Mouse (Mus musculus) forebrain, embryonic 14.5 days (tissue): ENCODE measurements at regions not wholly inside any gene's neighbourhood (a gene's known extent, or its start where the extent isn't known, plus 50 kb on each side); places are given as distances from the start of the nearest gene placed in this dataset.

ENCODE experiments used
- ATAC-seq: fragments of 200-750 bp; cut with Nextera tagmentation; 2 replicates; pipeline ENCODE4 v1.8.0; 2017; ENCODE audit warnings: mild to moderate bottlenecking, moderate library complexity
- DNase-seq: peaks from one replicate; pipeline ENCODE4 v3.0.0-alpha.2; 2015; ENCODE audit warnings: low spot score
- H3K27ac ChIP-seq: fragments of 300-500 bp; sonication (generic); 2 replicates; pipeline ENCODE4 v1.5.1; 2014; ENCODE audit warnings: low read depth, mild to moderate bottlenecking, control low read depth, low read length, moderate library complexity
- H3K27me3 ChIP-seq: fragments of 300-500 bp; sonication (generic); replicated peaks from 2 replicates; pipeline ENCODE4 v1.6.1; 2014; ENCODE audit warnings: low read length, control low read depth, mixed read lengths; ENCODE audit not compliant: control insufficient read depth, insufficient read depth
- H3K36me3 ChIP-seq: fragments of 300-500 bp; sonication (generic); 2 replicates; pipeline ENCODE4 v1.6.1; 2014; ENCODE audit warnings: low read length, control low read depth; ENCODE audit not compliant: control insufficient read depth, insufficient read depth
- H3K4me1 ChIP-seq: fragments of 300-500 bp; sonication (generic); 2 replicates; pipeline ENCODE4 v1.6.1; 2014; ENCODE audit warnings: antibody characterized with exemption, low read length, control low read depth; ENCODE audit not compliant: control insufficient read depth, insufficient read depth
- H3K4me2 ChIP-seq: fragments of 300-500 bp; sonication (generic); 2 replicates; pipeline ENCODE4 v1.6.1; 2014; ENCODE audit warnings: mild to moderate bottlenecking, control low read depth, low read length
- H3K4me3 ChIP-seq: fragments of 300-500 bp; sonication (generic); 2 replicates; pipeline ENCODE4 v1.5.1; 2014; ENCODE audit warnings: low read depth, low read length, control low read depth
- H3K9ac ChIP-seq: fragments of 300-500 bp; sonication (generic); 2 replicates; pipeline ENCODE4 v1.6.1; 2014; ENCODE audit warnings: mild to moderate bottlenecking, low read length, control low read depth, moderate library complexity
- H3K9me3 ChIP-seq: fragments of 300-500 bp; sonication (generic); replicated peaks from 2 replicates; pipeline ENCODE4 v1.6.1; 2016; ENCODE audit warnings: low read length, control low read depth, mixed read lengths; ENCODE audit not compliant: control insufficient read depth
- WGBS: fragments of 180-500 bp; shearing (Covaris S2); extraction: QIAGEN DNeasy Blood & Tissue Kit; methylation state at CpG from one replicate; pipeline ENCODE4 v1.1.7; 2014; 5-methylcytosine and 5-hydroxymethylcytosine counted together

GRCm38 (mm10) chr7:75923951-75924467, 75.9 kb downstream of the Klhl25 start:
- no peaks in the 10 kb centered on the region; the same call in 1 of the 2 replicates for H3K9me3 ChIP-seq
- H3K4me1 ChIP-seq = no peaks in the 10 kb centered on the region
- H3K9ac ChIP-seq = no peak overlapping the region
- 86% methylated on average over 3 of the region's 3 CpGs for WGBS
- no peak overlapping the region for H3K4me2 ChIP-seq
- H3K27me3 ChIP-seq = no peaks in the 10 kb centered on the region
- H3K27ac ChIP-seq = no peak overlapping the region
- no peaks in the 10 kb centered on the region for H3K36me3 ChIP-seq
- DNase-seq (no peak), ATAC-seq (no peak)
- H3K4me3 ChIP-seq = no peak overlapping the region

GRCm38 (mm10) chr7:75927537-75927936, 79.4 kb downstream of the Klhl25 start:
- 0 out of 2 replicates have a peak overlapping the region, but pooled peaks have one; percentile 22 for H3K27ac ChIP-seq
- no peak overlapping the region for H3K9ac ChIP-seq
- DNase-seq = peak; percentile 87
- H3K9me3 ChIP-seq = peaks cover 5% of the 10 kb centered on the region
- no peak overlapping the region for H3K4me3 ChIP-seq
- no peaks in the 10 kb centered on the region for H3K4me1 ChIP-seq
- 32% methylated on average over 4 of the region's 4 CpGs for WGBS
- H3K4me2 ChIP-seq = no peak overlapping the region
- ATAC-seq = peak; percentile 88
- H3K27me3 ChIP-seq = no peaks in the 10 kb centered on the region
- no peaks in the 10 kb centered on the region for H3K36me3 ChIP-seq

GRCm38 (mm10) chr7:75943844-75944243, 95.7 kb downstream of the Klhl25 start:
- no peak for DNase-seq

DNA sequence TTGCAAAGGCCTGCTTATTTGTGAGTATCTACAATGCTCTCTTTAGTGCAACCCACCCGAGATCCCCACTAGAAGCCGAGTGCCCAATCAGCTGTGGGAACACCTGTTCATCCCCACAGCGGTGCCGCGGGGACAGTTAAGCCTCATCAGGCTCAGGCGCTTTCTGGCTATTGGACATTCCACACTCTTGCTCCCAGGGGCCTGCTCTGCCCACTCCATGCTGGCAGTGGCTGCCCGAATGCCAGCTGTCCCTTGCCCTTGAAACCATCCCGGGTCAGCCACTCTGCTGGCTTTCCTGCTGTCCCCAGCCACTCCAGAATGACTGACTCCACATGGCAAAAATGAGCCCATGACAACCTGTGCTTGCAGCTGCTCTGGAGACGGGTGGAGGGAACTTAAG, 107.6 kb downstream of the Klhl25 start:
- no peak overlapping the region for H3K4me3 ChIP-seq
- no peaks in the 10 kb centered on the region for H3K27me3 ChIP-seq
- 68% methylated on average over 9 of the region's 9 CpGs for WGBS
- H3K27ac ChIP-seq = no peak overlapping the region
- H3K4me1 ChIP-seq = no peaks in the 10 kb centered on the region
- peak; percentile 31 for DNase-seq
- no peaks in the 10 kb centered on the region for H3K36me3 ChIP-seq
- peak; percentile 34 for ATAC-seq
- H3K4me2 ChIP-seq = no peak overlapping the region
- H3K9me3 ChIP-seq = no peaks in the 10 kb centered on the region
- H3K9ac ChIP-seq = no peak overlapping the region

More at GRCm38 (mm10) chr7:75943844-75944243, 95.7 kb downstream of the Klhl25 start:
- Histone ChIP-seq H3K36me3 (no peaks in the 10 kb centered on the region), H3K9me3 (no peaks in the 10 kb centered on the region), H3K9ac (no peak overlapping the region), H3K4me3 (no peak overlapping the region), H3K27me3 (no peaks in the 10 kb centered on the region), H3K27ac (no peak overlapping the region), H3K4me2 (no peak overlapping the region), H3K4me1 (no peaks in the 10 kb centered on the region)
- WGBS = 31% methylated on average over 3 of the region's 3 CpGs
- no peak for ATAC-seq

- H3K27me3 ChIP-seq = no peaks in the 10 kb centered on the region
- no peaks in the 10 kb centered on the region for H3K9me3 ChIP-seq
- H3K9ac ChIP-seq = no peak overlapping the region
- H3K27ac ChIP-seq = no peak overlapping the region
- no peaks in the 10 kb centered on the region for H3K36me3 ChIP-seq
- H3K4me2 ChIP-seq = no peak overlapping the region
- H3K4me1 ChIP-seq = no peaks in the 10 kb centered on the region
- WGBS = 88% methylated on average over 5 of the region's 5 CpGs
- DNase-seq (no peak), ATAC-seq (no peak)
- no peak overlapping the region for H3K4me3 ChIP-seq
Observed at GRCm38 (mm10) chr7:75957366-75957765, 109.3 kb downstream of the Klhl25 start.

GRCm38 (mm10) chr7:75959903-75960620, 112.0 kb downstream of the Klhl25 start:
- no peaks in the 10 kb centered on the region for H3K36me3 ChIP-seq
- ATAC-seq = no peak
- WGBS = 83% methylated on average over 14 of the region's 14 CpGs
- H3K9ac ChIP-seq = no peak overlapping the region
- no peaks in the 10 kb centered on the region for H3K27me3 ChIP-seq
- DNase-seq = peak; percentile 39
- no peaks in the 10 kb centered on the region for H3K4me1 ChIP-seq
- H3K4me3 ChIP-seq = no peak overlapping the region
- no peak overlapping the region for H3K4me2 ChIP-seq
- no peak overlapping the region for H3K27ac ChIP-seq
- no peaks in the 10 kb centered on the region for H3K9me3 ChIP-seq

DNA sequence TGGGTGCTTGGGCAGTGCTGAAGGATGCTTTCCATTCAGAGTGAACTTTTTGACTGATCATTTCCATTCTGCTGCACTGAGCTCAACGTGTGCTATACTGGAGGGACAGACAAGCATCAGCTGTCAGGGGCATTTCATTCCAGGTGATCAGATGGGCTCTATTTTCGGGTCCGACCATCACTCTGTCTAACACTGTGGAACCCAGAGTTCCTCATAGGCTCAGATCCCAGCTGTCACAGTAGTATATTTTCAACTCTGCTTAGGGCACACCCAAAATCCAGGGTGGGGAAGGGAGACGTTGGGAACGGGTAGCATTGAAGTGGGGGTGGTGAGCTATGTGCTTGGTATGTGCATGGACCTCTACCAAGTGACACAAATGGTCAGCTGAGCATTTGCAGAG, 120.1 kb downstream of the Klhl25 start:
- no peaks in the 10 kb centered on the region for H3K27me3 ChIP-seq
- no peak overlapping the region for H3K9ac ChIP-seq
- H3K9me3 ChIP-seq = no peaks in the 10 kb centered on the region
- H3K4me2 ChIP-seq = no peak overlapping the region
- ATAC-seq (no peak), DNase-seq (no peak)
- no peaks in the 10 kb centered on the region for H3K36me3 ChIP-seq
- WGBS = 91% methylated on average over 5 of the region's 5 CpGs
- no peak overlapping the region for H3K27ac ChIP-seq
- H3K4me1 ChIP-seq = no peaks in the 10 kb centered on the region
- no peak overlapping the region for H3K4me3 ChIP-seq

DNA sequence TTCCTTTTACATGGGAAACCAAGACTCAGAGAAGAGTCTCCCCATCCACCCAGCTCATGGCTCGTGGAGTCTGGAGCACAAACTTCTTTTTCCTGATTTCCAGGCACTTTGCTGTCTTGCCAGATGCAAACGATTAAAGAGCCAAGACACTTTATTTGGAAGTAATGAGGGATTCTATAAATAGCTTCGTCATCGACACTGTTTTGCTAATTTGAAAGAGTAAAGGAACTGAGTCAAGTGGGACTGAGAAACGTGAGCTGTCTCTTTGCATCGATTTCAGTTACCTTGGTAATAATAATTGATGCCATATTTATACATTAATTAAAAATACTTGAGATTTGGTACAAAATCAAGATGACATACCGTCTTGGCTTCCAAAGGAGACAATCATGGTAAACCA, 122.8 kb downstream of the Klhl25 start:
- ATAC-seq (no peak; the same call in 1 of the 2 replicates), DNase-seq (peak; percentile 61)
- Histone ChIP-seq H3K4me1 (no peaks in the 10 kb centered on the region), H3K36me3 (no peaks in the 10 kb centered on the region), H3K27me3 (no peaks in the 10 kb centered on the region), H3K4me2 (no peak overlapping the region), H3K4me3 (no peak overlapping the region), H3K27ac (no peak overlapping the region), H3K9me3 (no peaks in the 10 kb centered on the region), H3K9ac (no peak overlapping the region)
- WGBS = 55% methylated on average over 7 of the region's 7 CpGs

DNA sequence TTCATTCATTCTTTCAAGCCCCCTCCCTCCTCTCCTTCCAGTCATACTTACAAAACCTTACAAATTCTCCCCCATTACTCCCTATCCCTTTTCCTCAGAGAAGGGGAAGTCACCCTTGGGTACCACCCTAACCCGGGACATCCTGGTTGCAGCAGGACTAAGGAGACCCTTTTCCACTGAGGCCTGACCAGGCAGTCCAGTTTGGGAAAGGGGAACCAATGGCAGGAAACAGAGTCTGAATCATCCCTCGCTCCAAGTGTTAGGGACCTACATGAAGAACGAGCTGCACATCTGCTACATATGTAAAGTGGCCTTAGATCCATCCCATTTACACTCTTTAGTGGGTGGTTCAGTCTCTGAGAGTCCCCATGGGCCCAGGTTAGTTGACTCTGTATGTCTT, 123.6 kb downstream of the Klhl25 start:
- no peak overlapping the region for H3K4me2 ChIP-seq
- H3K9ac ChIP-seq = no peak overlapping the region
- 93% methylated on average over 3 of the region's 3 CpGs for WGBS
- H3K4me1 ChIP-seq = no peaks in the 10 kb centered on the region
- DNase-seq (no peak), ATAC-seq (no peak)
- no peak overlapping the region for H3K4me3 ChIP-seq
- H3K36me3 ChIP-seq = no peaks in the 10 kb centered on the region
- H3K27ac ChIP-seq = no peak overlapping the region
- H3K27me3 ChIP-seq = no peaks in the 10 kb centered on the region
- no peaks in the 10 kb centered on the region for H3K9me3 ChIP-seq
